ENCODE assay signal across 11 mouse cellular contexts in the genomic region with DNA sequence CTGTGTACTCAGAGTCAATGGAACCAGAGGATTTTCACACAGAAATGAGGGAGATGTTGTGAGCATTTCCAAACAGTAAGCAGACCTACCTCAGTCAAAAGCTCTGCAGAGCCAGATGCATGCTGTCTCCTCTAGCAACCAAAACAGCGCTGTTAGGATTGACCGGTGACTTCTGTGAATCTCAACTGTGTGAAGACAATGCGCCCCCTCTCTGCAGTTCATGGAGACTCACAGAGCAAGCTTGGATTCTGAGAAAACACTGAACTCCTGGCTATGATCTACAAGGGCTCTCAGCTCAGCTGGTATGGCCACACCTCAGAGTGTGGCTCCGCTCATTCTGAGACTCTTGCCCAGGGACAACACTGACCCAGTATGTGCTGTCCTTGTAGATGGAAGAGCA. TPM values are rescaled to one million over a fixed set of nuclear protein-coding genes. Genes with fewer than 3 reads are reported as not detected.
DNase-seq lines count a peak whose midpoint lies in the region; ATAC-seq and TF ChIP-seq lines count a peak whose summit lies in the region.
"Had no signal": no experiment of that assay in that cellular context is flagged by ENCODE, and none has a peak within 500 bp of the region (broad histone marks: within the 10 kb centered on the region; RNA-seq: fewer than 3 reads in every experiment).

No protein-coding gene starts in this region.

- intact Hi-C loops in gastrocnemius, postnatal 14 days (cut with DNase I; ENCODE audit: low total_unique reads) = no loop called here

- H3K4me2 ChIP-seq in hindbrain, embryonic 16.5 days (ENCODE audit: low read length) = no peak overlapping the region
- no peak overlapping the region for H3K4me2 ChIP-seq in stomach, embryonic 16.5 days (ENCODE audit: low read depth, low read length)
- H3K4me2 ChIP-seq: embryonic facial prominence, embryonic 13.5 days; limb, embryonic 15.5 days; midbrain, embryonic 12.5 days had no signal

- H3K27me3 ChIP-seq in hindbrain, embryonic 16.5 days (replicated peaks; ENCODE audit: control insufficient read depth, insufficient read depth, low read length) = no peaks in the 10 kb centered on the region
- no peaks in the 10 kb centered on the region for H3K27me3 ChIP-seq in hindbrain, embryonic 10.5 days (ENCODE audit: insufficient read depth, poor library complexity, severe bottlenecking)
- no peaks in the 10 kb centered on the region for H3K27me3 ChIP-seq in stomach, embryonic 16.5 days (ENCODE audit: control insufficient read depth, insufficient read depth, low read length)
- H3K27me3 ChIP-seq: embryonic facial prominence, embryonic 13.5 days; limb, embryonic 15.5 days; midbrain, embryonic 12.5 days had no signal

- no peak overlapping the region for H3K4me3 ChIP-seq in hindbrain, embryonic 16.5 days (ENCODE audit: low read length)
- no peak overlapping the region for H3K4me3 ChIP-seq in hindbrain, embryonic 10.5 days
- H3K4me3 ChIP-seq in lung, adult 2 months (replicated peaks; ENCODE audit: extremely low read depth, low read depth, low read length) = no peak overlapping the region
- no peak overlapping the region for H3K4me3 ChIP-seq in stomach, embryonic 16.5 days (replicated peaks; ENCODE audit: low read length)
- H3K4me3 ChIP-seq: embryonic facial prominence, embryonic 13.5 days; limb, embryonic 15.5 days; midbrain, embryonic 12.5 days had no signal

- 53% methylated on average over 4 of the region's 4 CpGs for WGBS in hindbrain, embryonic 16.5 days
- WGBS in hindbrain, embryonic 10.5 days = 47% methylated on average over 4 of the region's 4 CpGs
- WGBS in lung, adult 2 months = 45% methylated on average over 4 of the region's 4 CpGs
- 38% methylated on average over 4 of the region's 4 CpGs for WGBS in stomach, embryonic 16.5 days

- H3K9me3 ChIP-seq in hindbrain, embryonic 16.5 days (ENCODE audit: control insufficient read depth, low read length) = no peaks in the 10 kb centered on the region
- H3K9me3 ChIP-seq in hindbrain, embryonic 10.5 days = no peaks in the 10 kb centered on the region
- no peaks in the 10 kb centered on the region for H3K9me3 ChIP-seq in stomach, embryonic 16.5 days (replicated peaks; ENCODE audit: control insufficient read depth, low read length)
- H3K9me3 ChIP-seq: embryonic facial prominence, embryonic 13.5 days; limb, embryonic 15.5 days; midbrain, embryonic 12.5 days had no signal

- no peak overlapping the region for H3K27ac ChIP-seq in hindbrain, embryonic 16.5 days (ENCODE audit: low read depth, low read length)
- H3K27ac ChIP-seq in hindbrain, embryonic 10.5 days = no peak overlapping the region
- H3K27ac ChIP-seq in stomach, embryonic 16.5 days (ENCODE audit: low read length) = no peak overlapping the region; the same call in 1 of the 2 replicates
- H3K27ac ChIP-seq: embryonic facial prominence, embryonic 13.5 days; limb, embryonic 15.5 days; midbrain, embryonic 12.5 days had no signal

- H3K36me3 ChIP-seq in hindbrain, embryonic 16.5 days (ENCODE audit: control insufficient read depth, insufficient read depth, low read length) = no peaks in the 10 kb centered on the region
- no peaks in the 10 kb centered on the region for H3K36me3 ChIP-seq in hindbrain, embryonic 10.5 days
- no peaks in the 10 kb centered on the region for H3K36me3 ChIP-seq in stomach, embryonic 16.5 days (ENCODE audit: control insufficient read depth, insufficient read depth, low read length)
- H3K36me3 ChIP-seq: embryonic facial prominence, embryonic 13.5 days; limb, embryonic 15.5 days; midbrain, embryonic 12.5 days had no signal

- TF ChIP-seq CTCF in lung, adult 2 months (IDR thresholded peaks at IDR 0.05; ENCODE audit: insufficient read depth, low read length) = no peak

- H3K4me1 ChIP-seq in hindbrain, embryonic 16.5 days (ENCODE audit: control insufficient read depth, insufficient read depth, low read depth, low read length) = no peaks in the 10 kb centered on the region; the same call in 1 of the 2 replicates
- no peaks in the 10 kb centered on the region for H3K4me1 ChIP-seq in hindbrain, embryonic 10.5 days (replicated peaks)
- H3K4me1 ChIP-seq in lung, adult 2 months (ENCODE audit: control insufficient read depth, insufficient read depth, low read length) = no peaks in the 10 kb centered on the region
- H3K4me1 ChIP-seq in stomach, embryonic 16.5 days (ENCODE audit: control insufficient read depth, insufficient read depth, low read length) = peaks cover 4% of the 10 kb centered on the region; the same call in 1 of the 2 replicates
- H3K4me1 ChIP-seq: limb, embryonic 15.5 days had no signal

- H3K9ac ChIP-seq in hindbrain, embryonic 16.5 days (ENCODE audit: low read depth, low read length) = no peak overlapping the region
- H3K9ac ChIP-seq in stomach, embryonic 16.5 days (ENCODE audit: low read length) = no peak overlapping the region
- H3K9ac ChIP-seq: embryonic facial prominence, embryonic 13.5 days; limb, embryonic 15.5 days; midbrain, embryonic 12.5 days had no signal

- no peak for TF ChIP-seq POLR2A in lung, adult 2 months (IDR thresholded peaks at IDR 0.05; ENCODE audit: borderline replicate concordance, extremely low read depth, low read depth, low read length)

- peak; percentile 10 for DNase-seq in adrenal gland, postnatal 10 days
- no peak for DNase-seq in adrenal gland, adult 2 months
- no peak for DNase-seq in hindbrain, embryonic 10.5 days (ENCODE audit: low spot score)
- peak; percentile 43 for DNase-seq in lung, postnatal 10 days
- DNase-seq in lung, adult 2 months = no peak
- no peak for DNase-seq in gastrocnemius, postnatal 14 days

- ATAC-seq in hindbrain, embryonic 16.5 days = peak; percentile 34; the same call in 1 of the 2 replicates
- peak; percentile 33; the same call in 1 of the 2 replicates for ATAC-seq in stomach, embryonic 16.5 days (ENCODE audit: insufficient read depth, low FRiP score)

RNA-seq across cellular contexts. Expression of gene Slc22a3, which starts 56.3 kb away (rescaled TPM):
- 1 to 10 TPM; 7.6 to 10.0 TPM for total RNA-seq in adrenal gland, postnatal 10 days (2021)
- total RNA-seq in adrenal gland, adult 2 months (2021) = 10 to 100 TPM in 1 of 2 experiments, 1 to 10 TPM in 1; 5.7 to 12.0 TPM
- 5.7 and 9.7 TPM in 2 replicates for polyA plus RNA-seq in adrenal gland, adult 2 months (2012; rRNA removed)
- 1.9 and 2.9 TPM in 2 replicates for polyA plus RNA-seq in hindbrain, embryonic 16.5 days (2015; fragmentation: Nextera tagmentation; extraction: Ambion mirVana)
- polyA plus RNA-seq in hindbrain, embryonic 10.5 days (2016; fragmentation: Nextera tagmentation; extraction: Ambion mirVana) = 0.07 TPM in 1 of 2 replicates, not detected in the other
- 5.5 and 6.0 TPM in 2 replicates for polyA plus RNA-seq in lung, adult 2 months (2012; rRNA removed)
- 0.30 and 0.46 TPM in 2 replicates for polyA plus RNA-seq in stomach, embryonic 16.5 days (2015; fragmentation: Nextera tagmentation; extraction: Ambion mirVana)
- 1 to 10 TPM; 3.4 to 3.5 TPM for total RNA-seq in gastrocnemius, postnatal 14 days (2021)

Comparison
In these comparisons a context has a peak if more than half of its experiments do, and no peak if none do; other contexts are left out.
1. DNase-seq: peak in adrenal gland, postnatal 10 days (single experiment) and lung, postnatal 10 days (single experiment); none in adrenal gland, adult 2 months (single experiment), hindbrain, embryonic 10.5 days (single experiment), lung, adult 2 months (single experiment) and gastrocnemius, postnatal 14 days (single experiment).